In genomic region chr6:37317904-37318303, GRCm38 (mm10) we compare ENCODE assay signal across 15 mouse cellular contexts. TPM values are rescaled to one million over a fixed set of nuclear protein-coding genes. Genes with fewer than 3 reads are reported as not detected.
"Had no signal": no experiment of that assay in that cellular context is flagged by ENCODE, and none has a peak within 500 bp of the region (broad histone marks: within the 10 kb centered on the region; RNA-seq: fewer than 3 reads in every experiment).

No protein-coding gene starts in this region.

- ATAC-seq: lung, postnatal 0 days had no signal

- H3K4me1 ChIP-seq: limb, embryonic 10.5 days; liver, embryonic 15.5 days; neural tube, embryonic 12.5 days had no signal

- H3K4me3 ChIP-seq: left cerebral cortex, adult 2 months; limb, embryonic 10.5 days; liver, embryonic 15.5 days; neural tube, embryonic 12.5 days had no signal

- DNase-seq: kidney, postnatal 25 days; lung, adult 2 months; lung, postnatal 36 days; midbrain, embryonic 14.5 days; right cerebral cortex, postnatal 4 days; spleen, adult 18-20 months; thymus, adult 18-20 months; thymus, postnatal 14 days had no signal

- H3K27ac ChIP-seq: left cerebral cortex, adult 2 months; limb, embryonic 10.5 days; liver, embryonic 15.5 days; neural tube, embryonic 12.5 days had no signal

RNA-seq across cellular contexts. Expression of gene Dgki, which starts 17.9 kb away (rescaled TPM):
- total RNA-seq: monocyte, adult 5-6 weeks; neutrophil, adult 5-6 weeks had no signal
